Mouse (Mus musculus) thymus, postnatal 25 days (tissue): Measurements from ENCODE around the gene Rasgef1a.

Experiments used
- DNase-seq: peaks from one replicate; pipeline ENCODE4 v3.0.0; 2022

Gene Rasgef1a

DNA sequence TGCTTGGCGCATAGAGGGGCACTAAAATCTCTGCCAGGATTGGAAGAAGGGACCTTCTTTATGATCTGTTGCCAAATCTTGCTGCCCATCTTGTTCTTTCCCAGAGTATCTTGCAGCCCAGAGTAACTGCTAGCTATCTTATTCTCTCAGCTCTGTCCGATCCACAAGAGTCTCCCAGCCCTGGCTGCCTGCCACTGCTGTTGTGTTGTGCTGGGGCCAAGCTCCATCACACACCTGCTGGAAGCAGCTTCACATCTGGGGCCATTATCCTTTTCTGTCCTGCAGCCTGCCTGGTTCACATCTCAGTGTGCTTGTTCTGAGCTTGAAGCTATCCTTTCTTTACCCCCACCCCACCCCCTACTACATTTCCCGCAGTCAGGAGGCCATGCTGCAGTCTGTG is 65.0 kb downstream of the Rasgef1a start:
- DNase-seq: no peak

DNA sequence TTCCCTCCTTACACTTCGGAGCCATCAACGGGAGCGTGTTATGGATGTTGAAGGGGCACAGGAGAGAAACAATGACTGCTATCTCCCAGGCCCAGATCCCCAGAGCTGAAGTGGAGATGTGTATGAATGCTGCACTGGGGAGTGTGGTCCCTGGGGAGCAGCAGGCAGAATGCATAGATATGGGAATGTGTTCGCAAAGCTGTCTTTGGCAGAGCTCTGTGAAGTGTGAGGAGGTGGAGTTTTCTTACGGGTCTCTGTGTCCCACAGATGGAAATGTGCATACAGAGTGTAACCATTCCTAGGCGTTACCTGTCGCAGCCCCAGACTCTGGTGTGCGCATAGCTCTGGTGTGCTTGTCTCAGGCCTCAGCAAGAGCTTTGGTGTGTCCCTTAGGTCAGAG is 65.5 kb downstream of the Rasgef1a start:
- no peak for DNase-seq

DNA sequence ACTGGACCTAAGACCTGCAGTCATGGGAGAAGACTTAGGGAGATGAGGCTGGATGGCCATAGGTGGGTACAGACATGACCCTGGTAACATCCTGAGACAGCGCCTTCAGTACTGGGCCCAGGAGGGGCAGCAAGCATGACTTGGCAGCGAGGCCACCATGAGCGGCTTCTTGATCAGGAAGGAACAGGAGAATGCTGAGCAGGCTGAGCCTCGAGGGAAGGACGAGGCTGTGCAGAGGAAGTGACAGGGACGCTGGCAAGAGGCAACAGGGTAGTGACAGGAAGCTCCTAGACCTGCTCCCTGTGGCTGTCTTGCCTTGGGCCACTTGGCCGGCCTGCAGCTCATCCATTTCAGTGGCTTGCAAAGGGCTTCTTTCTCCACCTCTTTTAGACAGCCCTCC is 66.2 kb downstream of the Rasgef1a start:
- DNase-seq: no peak

DNA sequence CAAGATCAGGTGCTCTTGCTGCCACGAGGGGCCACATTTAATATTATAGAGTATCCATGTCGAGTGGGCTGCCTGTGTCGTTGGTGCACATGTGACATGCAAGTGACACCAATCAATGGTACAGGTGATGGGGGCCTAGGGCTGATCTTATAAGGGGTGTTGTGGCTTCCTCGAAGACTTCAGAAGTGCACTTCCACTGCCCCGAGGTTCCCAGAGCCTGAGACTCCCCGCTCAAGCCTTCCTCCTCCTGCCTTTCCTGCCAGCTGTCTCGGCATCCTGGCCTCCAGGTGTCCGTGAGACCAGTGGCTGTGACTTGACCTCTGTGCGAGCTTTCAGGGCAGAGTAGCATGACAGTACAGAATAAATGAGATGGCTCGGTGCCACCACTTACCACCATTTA is 67.5 kb downstream of the Rasgef1a start:
- no peak for DNase-seq

GRCm38 (mm10) chr6:118079292-118079691 is 68.1 kb downstream of the Rasgef1a start:
- no peak for DNase-seq

DNA sequence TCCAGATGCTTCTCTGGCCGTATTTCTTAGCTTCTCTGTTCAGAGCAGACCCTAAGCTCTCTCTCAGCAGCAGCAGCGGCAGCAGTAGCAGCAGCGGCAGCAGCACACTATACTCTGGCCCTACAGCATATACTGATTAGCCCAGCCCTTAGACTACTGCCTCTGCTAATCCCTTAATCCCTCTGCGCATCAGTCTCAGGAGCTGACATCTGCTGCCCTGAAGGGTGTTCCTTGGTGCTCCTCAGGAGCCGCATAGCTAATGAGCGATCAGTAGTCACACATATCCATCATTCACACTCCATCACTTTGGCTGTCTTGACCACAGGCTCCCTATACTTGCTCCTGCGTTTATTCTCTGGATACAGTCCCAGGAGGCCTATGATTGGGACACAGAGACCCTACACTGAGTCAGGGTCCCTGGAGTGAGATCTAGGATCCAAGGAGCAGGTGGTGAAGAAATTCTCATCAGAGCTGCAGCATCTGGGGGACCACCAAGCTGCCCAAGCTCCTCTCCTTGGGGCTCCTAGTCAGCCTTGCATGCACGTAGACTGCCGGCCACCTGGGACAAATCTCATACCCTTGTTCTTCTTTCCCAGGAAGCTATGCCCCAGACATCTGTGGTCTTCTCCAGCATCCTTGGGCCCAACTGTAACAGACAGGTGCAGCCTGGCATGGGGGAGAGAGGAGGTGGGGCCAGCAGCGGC is 68.7 kb downstream of the Rasgef1a start:
- no peak for DNase-seq

DNA sequence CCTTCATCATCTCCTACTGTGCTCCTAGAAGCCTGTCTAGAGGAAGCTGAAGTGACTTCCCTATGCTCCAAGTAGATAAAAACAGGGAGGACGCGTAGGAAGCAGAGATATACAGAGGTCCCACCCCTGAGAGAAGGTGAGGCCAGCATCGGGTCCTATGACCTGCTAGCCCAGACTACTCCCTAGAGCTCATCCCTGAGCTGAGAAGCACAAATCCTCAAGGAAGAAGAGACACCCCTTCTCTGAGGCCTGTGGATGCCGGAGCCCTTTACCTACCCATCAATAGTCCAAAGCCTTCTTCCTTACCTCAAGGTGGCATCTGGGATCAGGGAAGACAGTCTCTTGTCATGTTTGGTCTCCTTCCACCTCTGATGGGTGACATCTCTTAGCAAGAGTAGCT is 69.5 kb downstream of the Rasgef1a start:
- no peak for DNase-seq

- no peak for DNase-seq
Measured at GRCm38 (mm10) chr6:118082384-118082783, 71.1 kb downstream of the Rasgef1a start.

- no peak for DNase-seq
Measured at GRCm38 (mm10) chr6:118083608-118084007, 72.4 kb downstream of the Rasgef1a start.

- DNase-seq: no peak
Measured at GRCm38 (mm10) chr6:118084596-118084995, 73.4 kb downstream of the Rasgef1a start.

GRCm38 (mm10) chr6:118087955-118088354 is 76.7 kb downstream of the Rasgef1a start:
- peak; percentile 19 for DNase-seq

GRCm38 (mm10) chr6:118088750-118089440 is 77.7 kb downstream of the Rasgef1a start:
- no peak for DNase-seq

DNA sequence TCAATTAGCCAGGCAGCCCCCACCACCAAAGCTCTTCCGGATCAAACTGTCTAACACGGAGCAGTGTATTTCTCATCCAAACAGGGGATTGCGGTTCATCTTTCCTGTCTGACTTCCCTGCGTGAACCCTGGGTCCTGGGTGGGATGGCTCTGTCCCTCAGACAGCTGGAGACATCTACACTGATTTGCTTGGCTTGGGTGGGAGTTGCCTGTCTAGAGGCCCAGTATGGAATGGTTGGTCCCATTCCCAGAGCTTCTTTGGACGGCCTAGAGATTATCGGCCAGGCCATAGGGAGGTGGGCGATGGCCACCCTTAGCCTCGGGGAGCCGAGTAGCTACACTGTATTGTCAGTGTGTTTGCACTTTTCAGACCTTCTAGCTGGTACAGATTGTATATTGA is 79.6 kb downstream of the Rasgef1a start:
- DNase-seq: no peak

DNA sequence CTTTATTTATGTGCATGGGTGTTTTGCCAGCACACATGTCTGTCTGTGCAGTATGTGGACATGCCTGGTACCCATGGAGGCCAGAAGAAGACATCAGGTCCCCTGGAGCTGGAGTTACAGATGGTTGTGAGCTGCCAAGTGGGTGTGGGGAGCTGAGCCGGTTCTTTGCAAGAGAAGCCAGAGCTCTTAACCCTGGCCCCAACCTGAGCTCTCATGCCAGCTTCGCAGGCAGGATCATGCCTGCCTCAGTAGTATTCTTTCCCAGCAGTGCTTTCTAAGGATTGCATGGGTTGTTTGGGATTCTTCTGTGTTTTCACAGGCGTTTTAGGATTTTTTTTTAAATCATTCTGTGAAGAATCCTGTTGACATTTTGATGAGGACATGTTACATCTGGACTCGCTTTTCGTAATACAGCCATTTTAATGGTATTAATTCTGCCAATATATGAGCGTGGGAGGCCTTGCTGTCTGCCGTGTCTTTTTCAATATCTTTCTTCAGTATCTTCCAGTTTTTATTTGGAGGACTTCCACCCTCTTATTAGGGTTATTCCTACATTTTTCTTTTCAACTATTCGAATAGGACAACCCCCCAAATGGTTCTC is 86.6 kb downstream of the Rasgef1a start:
- no peak for DNase-seq

GRCm38 (mm10) chr6:118099311-118099802 is 88.1 kb downstream of the Rasgef1a start:
- DNase-seq: peak; percentile 6

DNA sequence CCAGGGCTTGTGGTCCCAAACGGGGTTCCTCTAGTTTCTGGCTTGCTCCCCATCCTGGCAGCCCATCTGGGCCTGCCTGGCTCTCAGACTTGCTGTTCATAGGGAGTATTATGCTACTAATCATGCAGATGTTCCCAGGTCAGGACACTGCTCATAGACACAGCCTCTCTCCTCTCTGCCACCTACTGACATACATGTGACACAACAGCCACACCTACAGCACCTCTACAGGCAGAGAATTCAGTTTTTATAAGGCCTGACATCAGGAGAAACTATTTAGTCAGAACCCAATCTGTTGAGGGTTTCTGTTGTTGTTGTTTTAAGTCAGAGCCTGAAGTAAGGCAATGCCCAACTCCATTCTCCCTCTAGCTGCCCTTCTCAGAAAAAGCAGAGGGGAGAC is 100.6 kb downstream of the Rasgef1a start:
- no peak for DNase-seq

GRCm38 (mm10) chr6:118122767-118123166 is 111.5 kb downstream of the Rasgef1a start:
- DNase-seq: no peak

DNA sequence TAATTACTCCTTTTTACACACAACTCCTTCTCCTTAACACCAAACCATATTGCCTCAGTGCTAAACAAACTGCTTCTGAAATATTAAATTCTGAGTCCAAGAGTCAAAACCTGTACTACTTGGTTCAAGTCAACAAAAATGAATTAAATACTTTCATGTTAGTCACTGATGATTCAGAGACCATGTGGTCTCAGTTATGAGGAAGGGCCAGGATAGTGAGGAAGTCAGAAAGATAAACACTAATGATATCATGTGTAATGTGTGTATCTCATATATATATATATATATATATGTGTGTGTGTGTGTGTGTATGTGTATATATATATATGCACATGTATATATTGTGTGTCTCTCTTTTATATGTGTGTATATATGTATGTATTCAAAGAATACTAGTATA is 115.3 kb downstream of the Rasgef1a start:
- no peak for DNase-seq

- DNase-seq: no peak
Measured at GRCm38 (mm10) chr6:118127198-118127597, 116.0 kb downstream of the Rasgef1a start.

DNA sequence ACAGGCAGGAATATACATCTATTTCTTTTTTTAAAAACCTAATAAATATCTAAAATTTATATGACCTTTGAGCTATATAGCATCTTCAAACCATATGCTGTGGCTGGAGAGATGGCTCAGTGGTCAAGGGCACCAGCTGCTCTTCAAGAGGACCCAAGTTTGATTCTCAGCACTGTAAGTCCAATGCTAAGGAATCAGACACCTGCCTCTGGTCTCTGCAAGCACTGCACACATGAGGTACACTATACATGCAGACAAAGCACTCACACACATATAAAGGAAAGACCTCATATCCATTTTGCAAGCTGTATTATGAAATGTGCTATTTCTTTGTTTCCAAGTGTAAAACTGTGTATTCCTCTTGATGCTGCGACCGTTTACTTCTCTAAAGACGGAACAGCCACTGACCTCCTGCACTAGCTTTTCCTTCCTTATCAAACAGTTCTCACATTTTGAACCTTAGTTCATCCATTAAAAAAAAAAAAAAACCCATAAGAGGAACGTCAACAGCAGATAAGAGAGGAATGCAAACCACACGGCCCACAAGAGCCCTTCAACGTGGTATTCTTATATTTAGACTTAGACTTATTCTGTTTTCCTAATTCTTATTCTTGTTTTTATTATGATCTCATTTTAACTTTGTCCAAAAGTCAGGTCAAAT is 116.7 kb downstream of the Rasgef1a start:
- DNase-seq: no peak

GRCm38 (mm10) chr6:118130022-118130421 is 118.8 kb downstream of the Rasgef1a start:
- DNase-seq: no peak

- no peak for DNase-seq
Measured at GRCm38 (mm10) chr6:118134461-118134860, 123.2 kb downstream of the Rasgef1a start.

- no peak for DNase-seq
Measured at GRCm38 (mm10) chr6:118137148-118137547, 125.9 kb downstream of the Rasgef1a start.
